8 mouse cellular contexts compared by ENCODE assay signal in the genomic region with DNA sequence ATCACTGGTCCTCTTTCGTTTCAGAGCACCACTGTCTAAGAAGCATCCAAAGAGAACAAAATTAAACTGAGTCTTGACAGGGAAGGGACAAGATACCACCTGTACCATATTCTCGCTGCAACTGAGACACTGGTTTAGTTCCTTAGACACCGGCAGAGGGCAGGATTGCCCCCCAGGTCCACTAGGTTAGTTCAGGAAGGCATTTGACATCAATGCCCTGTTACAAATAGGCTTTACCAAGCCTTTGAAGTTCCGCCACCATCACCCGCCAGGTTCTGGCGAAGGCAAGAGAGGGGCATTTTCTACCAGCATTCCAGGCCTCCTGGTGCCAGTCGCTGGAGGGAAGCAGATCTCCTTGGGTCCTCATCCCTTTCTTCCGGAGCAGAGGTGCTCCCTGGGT. TPM values are rescaled to one million over a fixed set of nuclear protein-coding genes. Genes with fewer than 3 reads are reported as not detected.
DNase-seq lines count a peak whose midpoint lies in the region; ATAC-seq and TF ChIP-seq lines count a peak whose summit lies in the region.

No protein-coding gene starts in this region.

- no peaks in the 10 kb centered on the region for H3K27me3 ChIP-seq in heart, embryonic 10.5 days (ENCODE audit: insufficient read depth, poor library complexity, severe bottlenecking)
- H3K27me3 ChIP-seq in E14TG2a.4 (ENCODE audit: insufficient read depth, low read length), result peaks cover 23% of the 10 kb centered on the region; the same call in 1 of the 2 replicates
- H3K27me3 ChIP-seq in forebrain, embryonic 12.5 days, result peaks cover 25% of the 10 kb centered on the region
- H3K27me3 ChIP-seq in liver, embryonic 14.5 days (ENCODE audit: control insufficient read depth, insufficient read depth, low read length), result no peaks in the 10 kb centered on the region

- no peak for ATAC-seq in forebrain, embryonic 12.5 days (ENCODE audit: low FRiP score)
- no peak for ATAC-seq in liver, embryonic 14.5 days (ENCODE audit: insufficient read depth)

- H3K9ac ChIP-seq in forebrain, embryonic 12.5 days, result no peak overlapping the region
- no peak overlapping the region for H3K9ac ChIP-seq in liver, embryonic 14.5 days (replicated peaks)

- no peaks in the 10 kb centered on the region for H3K9me3 ChIP-seq in heart, embryonic 10.5 days
- no peaks in the 10 kb centered on the region for H3K9me3 ChIP-seq in E14TG2a.4 (ENCODE audit: low read length)
- no peaks in the 10 kb centered on the region for H3K9me3 ChIP-seq in forebrain, embryonic 12.5 days
- no peaks in the 10 kb centered on the region for H3K9me3 ChIP-seq in liver, embryonic 14.5 days (ENCODE audit: control insufficient read depth, low read length)

- H3K36me3 ChIP-seq in heart, embryonic 10.5 days, result peaks cover 14% of the 10 kb centered on the region
- peaks cover 29% of the 10 kb centered on the region for H3K36me3 ChIP-seq in E14TG2a.4 (ENCODE audit: insufficient read depth, low read length)
- H3K36me3 ChIP-seq in forebrain, embryonic 12.5 days (replicated peaks), result no peaks in the 10 kb centered on the region; the same call in 1 of the 2 replicates
- H3K36me3 ChIP-seq in liver, embryonic 14.5 days (replicated peaks; ENCODE audit: control insufficient read depth, insufficient read depth, low read depth), result no peaks in the 10 kb centered on the region

- TF ChIP-seq EP300 in liver, embryonic 14.5 days (IDR thresholded peaks at IDR 0.05; ENCODE audit: low read depth), result no peak

- peak overlapping the region; percentile 68; the same call in 1 of the 2 replicates for H3K27ac ChIP-seq in heart, embryonic 10.5 days
- H3K27ac ChIP-seq in forebrain, embryonic 12.5 days, result no peak overlapping the region
- H3K27ac ChIP-seq in liver, embryonic 14.5 days, result no peak overlapping the region

- H3K4me3 ChIP-seq in heart, embryonic 10.5 days, result peak overlapping the region; percentile 54
- 0 out of 2 replicates have a peak overlapping the region, but pooled peaks have one; percentile 48 for H3K4me3 ChIP-seq in E14TG2a.4 (replicated peaks; ENCODE audit: low read length)
- H3K4me3 ChIP-seq in forebrain, embryonic 12.5 days (replicated peaks), result 0 out of 2 replicates have a peak overlapping the region, but pooled peaks have one; percentile 4
- no peak overlapping the region for H3K4me3 ChIP-seq in liver, embryonic 14.5 days (ENCODE audit: insufficient read depth in 1 of 2, low read depth in 2 of 2, low read length in 2 of 2)

- H3K4me1 ChIP-seq in heart, embryonic 10.5 days, result peaks cover 62% of the 10 kb centered on the region
- peaks cover 46% of the 10 kb centered on the region for H3K4me1 ChIP-seq in E14TG2a.4 (replicated peaks; ENCODE audit: low read depth, low read length)
- H3K4me1 ChIP-seq in forebrain, embryonic 12.5 days, result peaks cover 17% of the 10 kb centered on the region
- no peaks in the 10 kb centered on the region for H3K4me1 ChIP-seq in liver, embryonic 14.5 days (replicated peaks; ENCODE audit: control insufficient read depth in 2 of 2, insufficient read depth in 2 of 2, low read length in 1 of 2)

- H3K4me2 ChIP-seq in forebrain, embryonic 12.5 days, result peak overlapping the region; percentile 53
- H3K4me2 ChIP-seq in liver, embryonic 14.5 days (ENCODE audit: low read depth), result no peak overlapping the region

- TF ChIP-seq CTCF in E14TG2a.4 (conservative IDR thresholded peaks at IDR 0.05; ENCODE audit: low read length), result peak; percentile 27; the same call in 1 of the 2 replicates
- TF ChIP-seq CTCF in liver, embryonic 14.5 days (IDR thresholded peaks at IDR 0.05; ENCODE audit: low read depth), result peak; percentile 22; the same call in 1 of the 2 replicates

- WGBS in heart, embryonic 10.5 days, result 15% methylated on average over 8 of the region's 8 CpGs
- 17% methylated on average over 8 of the region's 8 CpGs for WGBS in forebrain, embryonic 12.5 days
- WGBS in liver, embryonic 14.5 days (ENCODE audit: insufficient replicate concordance), result 17% methylated on average over 8 of the region's 8 CpGs

- no peak for DNase-seq in heart, embryonic 10.5 days (ENCODE audit: low spot score)
- DNase-seq in heart, adult 11 months, result no peak
- no peak for DNase-seq in liver, embryonic 14.5 days (ENCODE audit: low read depth in 3 of 3, low spot score in 3 of 3)
- DNase-seq in urinary bladder, postnatal 10 days (ENCODE audit: low spot score), result no peak
- DNase-seq in T-cell, adult 2 months (ENCODE audit: low spot score), result no peak
- no peak for DNase-seq in cerebellum, adult 9-11 months

RNA-seq across cellular contexts. Expression of a gene that starts 0.9 kb away (rescaled TPM):
- polyA plus RNA-seq in heart, embryonic 10.5 days (2016; fragmentation: Nextera tagmentation; extraction: Ambion mirVana), result 3.5 and 3.7 TPM in 2 replicates
- 1.5 and 1.8 TPM in 2 replicates for polyA plus RNA-seq in forebrain, embryonic 12.5 days (2016; fragmentation: Nextera tagmentation; extraction: Ambion mirVana)
- 0.11 and 0.17 TPM in 2 replicates for polyA plus RNA-seq in liver, embryonic 14.5 days (2012; rRNA removed)
- polyA plus RNA-seq in liver, embryonic 14.5 days (2014; fragmentation: Nextera tagmentation; extraction: Ambion mirVana), result 0.11 and 0.29 TPM in 2 replicates

RNA-seq across cellular contexts. Expression of a gene that starts 19.0 kb away (rescaled TPM):
- polyA plus RNA-seq in heart, embryonic 10.5 days (2016; fragmentation: Nextera tagmentation; extraction: Ambion mirVana), result 219 and 275 TPM in 2 replicates
- 54.4 and 59.7 TPM in 2 replicates for polyA plus RNA-seq in forebrain, embryonic 12.5 days (2016; fragmentation: Nextera tagmentation; extraction: Ambion mirVana)
- 44.5 and 46.0 TPM in 2 replicates for polyA plus RNA-seq in liver, embryonic 14.5 days (2012; rRNA removed)
- 55.3 and 64.5 TPM in 2 replicates for polyA plus RNA-seq in liver, embryonic 14.5 days (2014; fragmentation: Nextera tagmentation; extraction: Ambion mirVana)

Comparison
In these comparisons a context has a peak if more than half of its experiments do, and no peak if none do; other contexts are left out.
1. H3K4me3 ChIP-seq: peak in heart, embryonic 10.5 days (single experiment), E14TG2a.4 (single experiment) and forebrain, embryonic 12.5 days (single experiment); none in liver, embryonic 14.5 days (0 of 2).